Mouse (Mus musculus) ES-Bruce4 (cell line): Measurements from ENCODE around the gene Gnao1.

Experiments used
- CTCF ChIP-seq: IDR thresholded peaks from one replicate; pipeline ENCODE4 v1.8.1; 2011; ENCODE audit warnings: low read depth, low read length
- POLR2A ChIP-seq: IDR thresholded peaks from one replicate; pipeline ENCODE4 v1.8.1; 2011; ENCODE audit warnings: low read length; ENCODE audit not compliant: insufficient read depth

DNA sequence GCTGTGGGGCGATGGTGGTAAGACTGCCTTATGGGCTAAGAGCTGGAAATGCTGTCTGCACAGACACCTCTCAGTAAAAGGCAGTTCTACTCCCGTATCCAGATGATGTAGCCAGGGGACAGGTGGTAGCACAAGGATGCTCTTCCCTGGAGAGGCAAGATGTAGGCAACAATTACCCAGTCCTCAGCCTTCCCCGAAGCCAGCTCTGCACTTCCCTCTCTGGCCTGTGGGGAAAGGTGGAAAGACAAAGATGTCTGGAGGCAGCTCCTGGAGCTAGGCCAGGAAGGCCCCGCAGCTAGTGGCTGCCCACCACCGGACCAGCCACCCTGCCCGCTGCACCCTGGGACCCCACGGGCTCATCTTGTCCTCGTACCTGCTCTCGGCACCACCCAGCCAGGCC, 142.7 kb downstream of the Gnao1 start:
- TF ChIP-seq CTCF, result no peak
- TF ChIP-seq POLR2A, result no peak
